ENCODE assay signal across 18 mouse cellular contexts in genomic region chr11:5976106-5976505, GRCm38 (mm10). TPM values are rescaled to one million over a fixed set of nuclear protein-coding genes. Genes with fewer than 3 reads are reported as not detected.
DNase-seq lines count a peak whose midpoint lies in the region; ATAC-seq lines count a peak whose summit lies in the region.
"Had no signal": no experiment of that assay in that cellular context is flagged by ENCODE, and none has a peak within 500 bp of the region (broad histone marks: within the 10 kb centered on the region; RNA-seq: fewer than 3 reads in every experiment).

No protein-coding gene starts in this region.

- H3K4me1 ChIP-seq in kidney, embryonic 15.5 days: peaks cover 35% of the 10 kb centered on the region
- peaks cover 27% of the 10 kb centered on the region for H3K4me1 ChIP-seq in midbrain, embryonic 10.5 days
- H3K4me1 ChIP-seq in midbrain, embryonic 16.5 days (ENCODE audit: control insufficient read depth, insufficient read depth, low read length): no peaks in the 10 kb centered on the region
- H3K4me1 ChIP-seq: neural tube, embryonic 15.5 days had no signal

- 13% methylated on average over 9 of the region's 9 CpGs for WGBS in kidney, embryonic 15.5 days
- 27% methylated on average over 9 of the region's 9 CpGs for WGBS in midbrain, embryonic 10.5 days
- 37% methylated on average over 9 of the region's 9 CpGs for WGBS in midbrain, embryonic 16.5 days

- ATAC-seq in kidney, embryonic 15.5 days (replicated peaks; ENCODE audit: low FRiP score): peak; percentile 74
- ATAC-seq in midbrain, embryonic 16.5 days: no peak
- ATAC-seq: hindbrain, postnatal 0 days had no signal

- no peak overlapping the region for H3K4me3 ChIP-seq in kidney, embryonic 15.5 days (replicated peaks)
- no peak overlapping the region for H3K4me3 ChIP-seq in midbrain, embryonic 10.5 days
- H3K4me3 ChIP-seq in midbrain, embryonic 16.5 days (ENCODE audit: low read depth, low read length): no peak overlapping the region
- H3K4me3 ChIP-seq: forebrain, embryonic 12.5 days; heart, embryonic 10.5 days; liver, embryonic 13.5 days; megakaryocyte, embryonic 14.5 days; neural tube, embryonic 15.5 days had no signal

- peaks cover 7% of the 10 kb centered on the region; the same call in 1 of the 2 replicates for H3K36me3 ChIP-seq in kidney, embryonic 15.5 days
- peaks cover 11% of the 10 kb centered on the region; the same call in 1 of the 2 replicates for H3K36me3 ChIP-seq in midbrain, embryonic 10.5 days
- H3K36me3 ChIP-seq in midbrain, embryonic 16.5 days (ENCODE audit: control insufficient read depth, insufficient read depth, low read length): peaks cover 16% of the 10 kb centered on the region; the same call in 1 of the 2 replicates
- H3K36me3 ChIP-seq: liver, embryonic 13.5 days had no signal

- no peaks in the 10 kb centered on the region for H3K27me3 ChIP-seq in kidney, embryonic 15.5 days
- H3K27me3 ChIP-seq in midbrain, embryonic 10.5 days (ENCODE audit: low read depth, poor library complexity, severe bottlenecking): no peaks in the 10 kb centered on the region
- H3K27me3 ChIP-seq in midbrain, embryonic 16.5 days (ENCODE audit: control insufficient read depth, insufficient read depth, low read depth, low read length): no peaks in the 10 kb centered on the region
- H3K27me3 ChIP-seq: forebrain, embryonic 12.5 days; liver, embryonic 13.5 days; neural tube, embryonic 15.5 days had no signal

- H3K9ac ChIP-seq in kidney, embryonic 15.5 days: no peak overlapping the region
- H3K9ac ChIP-seq in midbrain, embryonic 16.5 days (ENCODE audit: low read depth, low read length): no peak overlapping the region
- H3K9ac ChIP-seq: forebrain, embryonic 12.5 days; liver, embryonic 13.5 days; neural tube, embryonic 15.5 days had no signal

- peak overlapping the region; percentile 33; the same call in 1 of the 2 replicates for H3K27ac ChIP-seq in kidney, embryonic 15.5 days
- peak overlapping the region; percentile 52; the same call in 1 of the 2 replicates for H3K27ac ChIP-seq in midbrain, embryonic 10.5 days (replicated peaks)
- H3K27ac ChIP-seq in midbrain, embryonic 16.5 days (ENCODE audit: low read length): no peak overlapping the region
- H3K27ac ChIP-seq: forebrain, embryonic 12.5 days; heart, embryonic 10.5 days; hindbrain, postnatal 0 days; liver, embryonic 13.5 days; neural tube, embryonic 15.5 days had no signal

- DNase-seq in cerebellum, adult 9-10 months: peak; percentile 59
- no peak for DNase-seq in cerebellum, adult 8-10 months
- no peak for DNase-seq in kidney, adult 9 months
- DNase-seq in midbrain, embryonic 10.5 days (ENCODE audit: low spot score): no peak
- peak; percentile 9 to 36 for DNase-seq in kidney, postnatal 36 days
- no peak for DNase-seq in ovary, adult 18-20 months (ENCODE audit: low spot score)
- DNase-seq: adrenal gland, postnatal 10 days; liver, embryonic 13.5 days; right cerebral cortex, adult 18-20 months; spleen, adult 18-20 months; thymus, postnatal 36 days had no signal

- 0 out of 2 replicates have a peak overlapping the region, but pooled peaks have one; percentile 14 for H3K4me2 ChIP-seq in kidney, embryonic 15.5 days
- no peak overlapping the region for H3K4me2 ChIP-seq in midbrain, embryonic 16.5 days (ENCODE audit: low read length)
- H3K4me2 ChIP-seq: forebrain, embryonic 12.5 days; liver, embryonic 13.5 days; neural tube, embryonic 15.5 days had no signal

- no peaks in the 10 kb centered on the region for H3K9me3 ChIP-seq in kidney, embryonic 15.5 days (replicated peaks)
- no peaks in the 10 kb centered on the region for H3K9me3 ChIP-seq in midbrain, embryonic 10.5 days (replicated peaks)
- H3K9me3 ChIP-seq in midbrain, embryonic 16.5 days (replicated peaks; ENCODE audit: control insufficient read depth, low read length, poor library complexity, severe bottlenecking): no peaks in the 10 kb centered on the region
- H3K9me3 ChIP-seq: forebrain, embryonic 12.5 days; heart, embryonic 10.5 days; liver, embryonic 13.5 days; megakaryocyte, embryonic 14.5 days; neural tube, embryonic 15.5 days had no signal

RNA-seq across cellular contexts. Expression of gene Ykt6, which starts 20.6 kb away (rescaled TPM):
- 52.9 and 57.3 TPM in 2 replicates for polyA plus RNA-seq in kidney, embryonic 15.5 days (2015; fragmentation: Nextera tagmentation; extraction: Ambion mirVana)
- polyA plus RNA-seq in midbrain, embryonic 10.5 days (2016; fragmentation: Nextera tagmentation; extraction: Ambion mirVana): 54.5 and 60.4 TPM in 2 replicates
- polyA plus RNA-seq in midbrain, embryonic 16.5 days (2015; fragmentation: Nextera tagmentation; extraction: Ambion mirVana): 108 TPM in 2 replicates

RNA-seq across cellular contexts. Expression of gene Gck, which starts 26.2 kb away (rescaled TPM):
- 1.3 and 2.0 TPM in 2 replicates for polyA plus RNA-seq in kidney, embryonic 15.5 days (2015; fragmentation: Nextera tagmentation; extraction: Ambion mirVana)
- polyA plus RNA-seq in midbrain, embryonic 10.5 days (2016; fragmentation: Nextera tagmentation; extraction: Ambion mirVana): 2.5 and 2.9 TPM in 2 replicates
- polyA plus RNA-seq in midbrain, embryonic 16.5 days (2015; fragmentation: Nextera tagmentation; extraction: Ambion mirVana): 10.5 and 11.8 TPM in 2 replicates

Comparison
In these comparisons a context has a peak if more than half of its experiments do, and no peak if none do; other contexts are left out.
1. DNase-seq: peak in cerebellum, adult 9-10 months (single experiment) and kidney, postnatal 36 days (2 of 2); none in cerebellum, adult 8-10 months (single experiment), kidney, adult 9 months (single experiment), midbrain, embryonic 10.5 days (single experiment) and ovary, adult 18-20 months (single experiment).